Mouse (Mus musculus) mouse embryonic stem cell (cell line): ENCODE results near the gene Doc2b.
"Not testable (repeated sequence)": the region's sequence is repeated elsewhere in the genome, so short reads cannot be mapped to it uniquely, and the experiment has no call there.

ENCODE experiments used
- in situ Hi-C, 2 experiments: fragments of 300-500 bp; cut with MboI; formaldehyde crosslinking; loops; 1 replicate in 1 of 2; 3 replicates in 1 of 2; pipeline ENCODE4 v1.14.3; 2019 to 2020; ENCODE audit warnings: low sequenced_read_pairs in 2 of 2, low pct_unique_long_range_greater_than_20kb in 1 of 2, mixed read lengths in 1 of 2; ENCODE audit not compliant: unreplicated experiment in 1 of 2

The Doc2b gene

DNA sequence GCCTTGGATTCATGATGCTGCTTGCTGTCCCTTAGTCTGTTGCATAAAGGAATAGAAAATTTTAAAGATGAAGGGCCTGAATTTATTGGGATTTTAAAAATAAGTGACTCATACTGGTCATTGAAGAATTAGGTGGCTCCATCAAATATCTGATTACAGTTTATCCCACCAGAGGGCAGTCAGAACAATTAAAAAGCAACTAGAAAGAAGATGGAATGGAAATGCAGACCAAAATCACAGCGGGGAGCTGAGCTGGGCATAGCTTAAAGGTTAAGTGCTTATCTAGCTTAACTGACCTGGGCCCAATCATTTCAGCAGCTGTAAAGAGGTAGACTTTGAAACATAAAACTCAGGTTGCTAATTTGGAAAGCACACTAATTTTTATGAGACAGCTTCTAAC lies 45.3 kb downstream of the Doc2b start:
- in situ Hi-C loops = no loop called here

DNA sequence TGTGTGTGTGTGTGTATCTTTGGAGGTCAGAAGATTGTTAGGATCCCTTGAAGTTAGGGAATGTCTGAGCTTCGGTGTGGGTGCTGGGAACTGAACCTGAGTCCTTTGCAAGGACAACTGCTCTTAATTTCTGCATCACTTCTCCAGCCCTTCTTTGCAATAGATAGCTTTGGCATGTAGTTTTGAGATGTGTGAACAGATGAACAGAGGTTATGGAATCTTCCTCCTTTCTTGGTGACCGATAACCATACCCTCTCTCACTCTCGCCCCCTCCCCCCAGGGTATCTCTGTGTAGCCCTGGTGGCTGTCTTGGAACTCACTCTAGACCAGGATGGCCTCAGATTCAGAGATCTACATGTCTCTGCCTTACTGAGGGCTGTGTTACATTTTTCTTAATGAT lies 51.1 kb downstream of the Doc2b start:
- in situ Hi-C loops = no loop called here

DNA sequence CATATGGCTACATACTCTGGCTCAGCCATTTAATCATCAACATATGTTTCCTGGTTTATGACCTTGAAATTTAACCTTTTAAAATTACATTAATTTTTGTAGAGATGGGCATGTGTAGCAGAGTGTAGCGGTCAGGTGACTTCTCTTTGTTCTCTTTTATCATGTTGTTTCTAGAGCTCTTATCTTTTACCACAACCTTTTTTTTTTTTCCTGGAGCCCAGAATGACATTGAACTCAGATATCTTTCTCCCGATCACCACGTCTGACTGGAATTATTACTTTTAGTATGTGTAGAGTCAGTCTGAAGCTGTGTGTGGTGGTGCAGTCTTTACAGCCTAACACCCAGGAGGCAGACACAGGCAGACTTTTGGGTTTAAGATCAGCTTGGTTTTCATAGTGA lies 54.2 kb downstream of the Doc2b start:
- in situ Hi-C loops = no loop called here

DNA sequence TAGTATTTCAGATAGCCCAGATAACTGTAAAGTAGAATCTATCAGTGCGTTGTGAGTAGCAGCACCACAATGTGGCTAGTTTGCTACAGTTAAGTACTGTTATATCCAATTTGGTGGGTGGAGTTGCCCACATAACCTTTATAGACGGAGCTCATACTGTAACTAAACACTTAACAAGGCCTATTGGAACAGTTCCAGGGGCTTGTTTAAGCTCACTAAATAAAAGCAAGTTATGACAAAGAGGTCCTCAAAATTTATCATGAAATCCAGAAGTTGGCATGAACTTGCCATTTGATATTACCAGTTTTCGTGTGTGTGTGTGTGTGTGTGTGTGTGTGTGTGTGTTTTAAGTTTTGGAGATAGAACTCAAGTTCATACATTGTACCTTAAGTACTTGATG lies 55.6 kb downstream of the Doc2b start:
- in situ Hi-C loops = no loop called here

DNA sequence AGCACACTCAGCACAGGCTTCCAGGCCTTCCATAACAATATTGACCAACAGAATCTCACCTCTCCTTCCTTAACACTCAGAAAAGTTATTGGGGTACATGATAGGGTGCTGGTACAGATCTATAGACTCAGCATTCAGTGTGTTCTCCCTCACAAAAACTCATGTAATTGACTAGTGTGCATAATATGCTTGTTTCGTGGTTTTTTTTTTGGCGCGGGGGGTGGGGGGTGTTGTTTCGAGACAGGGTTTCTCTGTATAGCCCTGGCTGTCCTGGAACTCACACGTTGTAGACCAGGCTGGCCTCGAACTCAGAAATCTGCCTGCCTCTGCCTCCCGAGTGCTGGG lies 57.4 kb downstream of the Doc2b start:
- in situ Hi-C loops = no loop called here

DNA sequence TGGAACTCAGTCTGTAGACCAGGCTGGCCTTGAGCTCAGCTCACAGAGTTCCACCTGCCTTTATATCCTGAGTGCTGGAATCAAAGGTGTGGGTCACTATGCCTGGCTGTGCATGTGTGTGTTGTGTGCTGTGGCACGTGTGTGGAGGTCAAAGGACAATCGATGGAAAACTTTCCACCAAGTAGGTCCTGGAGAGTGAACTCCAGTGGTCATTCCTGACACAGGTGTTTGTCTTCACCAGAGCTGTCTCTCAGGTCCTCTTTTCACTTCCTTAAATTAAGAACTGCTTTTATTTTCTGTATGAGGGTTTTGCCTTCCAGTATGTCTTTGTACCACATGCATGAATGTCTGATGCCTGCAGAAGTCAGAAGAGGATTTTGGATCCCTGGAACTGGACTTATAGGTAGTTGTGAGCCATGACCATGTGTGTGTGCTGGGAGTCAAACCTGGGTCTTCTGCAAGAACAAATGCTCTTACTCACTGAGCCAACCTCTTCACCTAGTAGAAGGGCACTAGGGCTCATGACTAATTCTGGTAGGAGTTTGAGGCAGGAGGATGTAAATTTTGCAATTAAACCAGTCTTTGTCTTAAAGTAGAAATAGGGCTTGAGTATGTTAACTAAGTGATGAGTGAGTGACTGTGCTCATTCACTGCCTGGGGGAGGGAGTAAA lies 57.9 kb downstream of the Doc2b start:
- in situ Hi-C loops = no loop called here

DNA sequence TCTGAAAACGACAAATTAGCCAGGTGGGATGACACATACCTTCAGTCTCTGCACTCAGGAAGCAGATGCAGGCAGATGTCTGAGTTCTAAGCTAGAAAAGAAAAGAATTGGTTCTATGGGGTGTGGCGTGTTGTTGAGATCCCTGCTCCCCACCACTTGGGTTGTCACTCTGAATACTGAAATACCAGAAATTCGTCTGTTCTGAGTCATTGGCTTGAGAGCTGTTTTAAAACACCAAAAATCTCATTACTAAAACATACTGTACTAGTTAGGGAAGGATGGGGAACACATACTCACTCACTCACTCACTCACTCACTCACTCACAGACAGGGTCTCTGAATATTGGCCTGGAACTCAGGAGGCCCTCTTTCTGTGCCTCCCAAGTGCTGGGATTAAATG lies 58.9 kb downstream of the Doc2b start:
- in situ Hi-C loops = no loop called here

DNA sequence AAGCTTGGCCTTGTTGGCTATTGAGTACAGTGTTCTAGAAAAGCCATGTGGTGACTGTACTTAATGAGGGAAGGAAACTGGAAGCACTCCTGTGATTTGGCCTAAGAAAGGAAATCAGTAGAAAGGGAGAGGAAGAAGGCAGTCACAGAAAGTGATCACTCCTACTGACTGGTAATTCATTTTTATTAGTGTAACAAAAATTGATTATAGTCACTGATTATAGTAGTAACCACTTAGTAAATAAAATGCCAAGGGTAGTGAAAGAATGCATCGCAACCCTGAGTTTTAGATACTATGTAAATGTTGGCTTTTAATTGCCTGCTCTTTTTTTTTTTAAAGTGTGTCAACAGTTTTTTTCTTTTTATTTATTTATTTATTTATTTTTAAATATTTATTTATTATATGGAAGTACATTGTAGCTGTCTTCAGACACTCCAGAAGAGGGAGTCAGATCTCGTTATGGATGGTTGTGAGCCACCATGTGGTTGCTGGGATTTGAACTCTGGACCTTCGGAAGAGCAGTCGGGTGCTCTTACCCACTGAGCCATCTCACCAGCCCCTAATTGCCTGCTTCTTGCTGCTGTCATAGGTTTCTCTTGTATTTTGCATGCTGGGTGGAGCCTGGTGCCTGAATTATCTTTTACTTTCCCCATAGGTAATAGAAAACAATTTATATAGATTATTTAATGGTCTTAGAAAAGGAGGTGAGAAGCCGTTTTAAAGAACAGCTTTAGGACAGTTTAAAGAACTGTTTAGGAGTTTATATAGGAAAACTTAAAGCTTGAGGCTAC lies 60.2 kb downstream of the Doc2b start:
- in situ Hi-C loops = no loop called here

DNA sequence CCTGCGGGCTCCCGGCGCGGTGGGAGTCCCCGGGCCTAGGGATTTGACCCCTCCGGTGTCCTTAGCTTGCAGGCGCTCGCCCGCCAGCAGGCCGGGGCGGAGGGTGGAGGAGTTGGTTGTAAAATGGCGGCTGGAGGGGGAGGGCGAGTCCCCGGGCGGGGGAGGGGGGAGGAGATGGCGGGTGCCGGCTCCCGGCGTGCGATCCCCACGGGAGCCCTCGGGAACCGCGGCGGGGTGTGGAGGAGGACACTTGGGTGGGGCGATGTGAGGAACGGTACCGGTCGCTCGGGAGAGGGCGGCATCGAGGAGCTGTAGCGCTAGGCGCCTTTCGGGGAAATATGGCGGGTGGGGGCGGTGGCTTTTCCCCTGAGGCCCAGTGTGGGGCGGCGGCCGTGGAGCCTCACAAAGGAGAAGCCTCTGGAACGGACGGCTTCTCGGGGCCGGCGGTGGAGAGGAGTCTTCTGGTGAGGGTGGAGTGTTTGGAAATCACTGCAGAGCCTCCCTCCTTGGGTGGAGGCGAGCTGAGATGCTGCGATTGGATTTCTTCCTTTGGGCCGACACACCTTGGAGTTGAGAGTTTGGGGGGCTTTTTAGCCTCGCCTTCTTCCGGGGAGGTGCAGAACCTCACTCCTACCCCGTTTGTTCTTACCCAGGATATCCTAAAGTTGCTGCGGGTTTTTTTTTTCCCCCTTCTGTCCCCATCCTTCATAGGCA lies 62.5 kb downstream of the Doc2b start:
- in situ Hi-C loops = no loop called here

DNA sequence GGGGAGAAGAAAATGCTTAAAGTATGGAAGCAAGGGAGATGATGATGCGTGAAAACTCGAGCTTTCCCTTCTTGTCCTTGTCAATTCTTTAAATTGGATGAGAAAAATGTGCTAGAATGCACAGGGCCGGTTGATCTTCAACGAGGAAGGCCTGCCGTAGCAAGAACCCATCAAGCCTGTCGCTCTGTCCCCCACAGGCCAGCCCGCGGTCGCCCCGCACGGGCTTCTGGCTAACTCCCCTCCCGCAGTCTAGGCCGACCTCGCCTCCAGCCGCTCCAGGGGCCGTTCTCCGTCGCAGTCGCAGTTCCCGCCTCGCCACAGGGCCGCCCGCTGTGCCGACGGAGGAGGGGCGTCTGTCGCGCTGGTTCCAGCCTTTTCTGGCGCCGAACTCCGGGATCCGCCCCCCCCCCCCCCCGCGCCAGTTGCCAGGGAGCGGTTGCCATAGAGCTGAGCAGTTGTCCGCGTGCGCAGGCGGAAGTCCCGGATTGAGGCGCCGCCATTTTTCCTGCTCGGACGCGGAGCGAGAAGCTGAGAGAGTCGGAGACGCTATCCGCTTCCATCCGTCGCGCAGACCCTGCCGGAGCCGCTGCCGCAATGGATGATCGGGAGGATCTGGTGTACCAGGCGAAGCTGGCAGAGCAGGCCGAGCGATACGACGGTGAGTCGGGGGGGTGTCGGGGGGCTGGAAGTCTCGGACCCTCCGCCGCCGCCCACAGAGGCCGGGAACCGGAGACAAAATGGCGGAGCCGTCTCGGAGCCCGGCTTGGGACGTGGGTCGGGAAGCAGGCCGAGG lies 63.2 kb downstream of the Doc2b start, which contains the start of gene Ywhae:
Gene Ywhae, plus strand, starts transcription at position 436 of the 793 bp plus-strand sequence.
- in situ Hi-C loops = no loop called here

DNA sequence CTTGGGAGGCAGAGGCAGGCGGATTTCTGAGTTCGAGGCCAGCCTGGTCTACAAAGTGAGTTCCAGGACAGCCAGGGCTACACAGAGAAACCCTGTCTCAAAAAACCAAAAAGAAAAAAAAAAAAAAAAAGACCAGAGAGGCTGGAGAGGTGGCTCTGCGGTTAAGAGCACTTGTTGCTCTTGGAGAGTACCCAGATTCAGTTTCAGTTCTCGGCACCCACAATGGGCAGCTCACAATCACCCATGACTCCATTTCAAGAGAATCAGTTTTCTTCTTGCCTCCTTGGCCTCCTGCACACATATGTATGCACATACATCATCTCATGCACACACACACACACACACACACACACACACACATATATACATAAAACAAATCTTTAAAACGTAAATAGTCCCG lies 68.2 kb downstream of the Doc2b start:
- in situ Hi-C loops = not testable (repeated sequence)

DNA sequence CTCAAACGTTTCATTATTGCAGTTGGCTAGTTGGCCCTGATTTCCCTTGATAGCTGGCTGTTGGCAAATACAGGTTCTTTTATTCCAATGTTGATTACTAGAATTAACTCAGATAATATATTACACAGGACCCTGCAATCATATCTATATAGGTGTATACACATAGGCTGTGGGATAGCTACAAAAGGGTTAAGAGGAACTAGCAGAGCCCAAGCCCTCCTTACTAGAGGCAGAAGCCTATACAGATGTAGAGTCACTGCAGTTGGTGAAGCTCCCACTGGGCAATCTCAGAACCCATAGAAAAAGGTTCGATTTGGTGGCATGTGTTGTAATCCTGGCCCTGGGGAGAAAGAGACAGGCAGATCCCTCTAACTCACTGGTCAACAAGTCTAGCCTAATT lies 68.7 kb downstream of the Doc2b start:
- in situ Hi-C loops = no loop called here

DNA sequence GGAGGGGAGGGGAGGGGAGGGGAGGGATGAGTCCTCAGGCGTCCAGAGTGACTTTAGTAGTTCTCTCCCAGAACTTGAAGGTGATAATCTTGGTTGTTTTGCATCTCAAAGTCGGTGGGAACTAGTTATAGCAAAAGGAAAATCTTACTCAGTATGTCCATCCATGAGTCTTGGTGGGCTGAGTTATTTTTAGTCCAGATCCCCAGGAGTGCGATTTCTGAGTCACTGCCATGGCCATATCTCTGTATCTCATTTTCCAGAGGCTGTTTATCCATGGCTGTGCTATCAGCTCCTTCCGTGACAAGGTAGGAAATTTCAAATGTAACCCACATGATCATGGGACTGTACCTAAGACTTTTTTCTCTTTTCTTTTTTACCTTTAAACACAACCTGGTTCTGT lies 73.5 kb downstream of the Doc2b start:
- in situ Hi-C loops = no loop called here
